Mouse (Mus musculus): ENCODE measurements around the gene Kif26a. TPM values are rescaled to one million over a fixed set of nuclear protein-coding genes. Genes with fewer than 3 reads are reported as not detected.

Kif26a gene
- polyA plus RNA-seq, 1 experiment from 2014 or later, result 6.6 TPM

DNA sequence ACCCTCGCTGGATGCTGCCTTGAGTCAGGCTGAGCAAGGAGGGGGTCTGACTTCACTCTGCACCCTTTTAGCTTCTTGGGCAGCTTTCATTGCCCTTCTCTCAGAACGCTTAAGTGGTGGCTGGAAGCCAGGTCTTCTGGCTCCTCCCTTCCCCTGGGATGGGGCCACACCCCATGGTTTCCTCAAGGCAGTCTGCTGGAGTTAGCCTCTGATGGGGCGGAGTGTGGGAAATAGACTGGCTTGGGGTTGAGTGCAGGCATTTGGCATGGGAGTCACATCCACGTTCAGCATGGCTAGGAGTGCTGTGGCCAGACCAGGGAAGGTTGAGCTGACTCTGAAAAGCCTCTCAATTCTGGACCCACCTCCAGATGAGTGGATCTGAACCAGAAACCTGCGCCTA is 23.2 kb downstream of the Kif26a start:
- H3K27me3 ChIP-seq, result no peaks in the 10 kb centered on the region
- no peak overlapping the region for H3K4me2 ChIP-seq
- no peak overlapping the region for H3K27ac ChIP-seq
- ATAC-seq (ENCODE audit: insufficient number of reproducible peaks, insufficient read depth, low FRiP score, low TSS enrichment, low read depth), result no peak
- 63% methylated on average over 5 of the region's 5 CpGs for WGBS
- peaks cover 53% of the 10 kb centered on the region for H3K36me3 ChIP-seq
- H3K9ac ChIP-seq (replicated peaks), result no peak overlapping the region; the same call in 1 of the 2 replicates
- no peak overlapping the region for H3K4me3 ChIP-seq (replicated peaks)
- H3K9me3 ChIP-seq, result no peaks in the 10 kb centered on the region
- peaks cover 21% of the 10 kb centered on the region for H3K4me1 ChIP-seq (replicated peaks)

DNA sequence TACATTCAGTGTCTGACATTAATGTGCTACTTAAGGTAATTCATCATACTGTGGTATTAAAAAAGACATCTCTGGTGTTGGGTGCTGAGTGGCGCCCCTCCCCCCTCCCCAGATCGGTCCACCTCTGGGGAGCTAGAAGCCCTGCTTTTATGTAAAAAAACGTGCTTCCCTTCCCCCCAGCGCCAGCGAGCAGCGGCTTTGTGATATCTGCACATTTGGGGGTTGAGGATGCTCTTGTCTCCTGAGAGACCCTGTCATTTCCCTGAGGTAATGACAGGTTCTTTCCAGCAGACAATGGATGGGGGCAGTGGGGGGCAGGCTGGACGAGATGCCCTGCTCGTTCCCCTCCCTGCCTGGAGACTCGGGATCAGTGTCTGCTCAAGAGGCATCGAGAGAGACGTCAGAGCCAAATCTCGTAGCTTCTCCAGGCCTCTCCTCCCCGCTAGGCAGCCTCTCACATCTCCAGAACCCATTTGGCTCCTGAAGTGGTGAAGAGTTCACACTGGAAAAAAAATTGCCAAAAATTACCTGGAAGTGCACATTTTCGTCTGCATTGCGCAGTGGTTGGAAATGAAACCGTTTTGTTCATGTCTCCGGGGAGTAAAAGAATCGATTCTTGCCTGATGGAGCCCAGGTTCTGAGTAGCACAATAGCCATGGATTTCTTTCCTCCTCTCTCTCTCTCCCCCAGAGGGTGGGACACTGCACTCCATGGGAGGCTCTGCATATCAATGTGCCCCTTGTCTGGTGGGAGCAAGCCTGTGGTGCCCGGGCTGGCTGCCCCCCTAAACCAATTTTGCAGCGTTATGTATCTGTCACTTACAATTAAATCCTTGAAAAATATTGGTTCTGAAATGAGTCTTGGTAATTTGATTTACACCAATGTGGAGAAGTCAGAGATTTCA is 24.9 kb downstream of the Kif26a start:
- H3K4me2 ChIP-seq, result no peak overlapping the region
- H3K4me1 ChIP-seq (replicated peaks), result peaks cover 13% of the 10 kb centered on the region
- H3K4me3 ChIP-seq (replicated peaks), result no peak overlapping the region
- no peak overlapping the region for H3K27ac ChIP-seq
- peaks cover 64% of the 10 kb centered on the region for H3K36me3 ChIP-seq
- H3K9ac ChIP-seq (replicated peaks), result no peak overlapping the region
- 39% methylated on average over 20 of the region's 20 CpGs for WGBS
- no peak for ATAC-seq (ENCODE audit: insufficient number of reproducible peaks, insufficient read depth, low FRiP score, low TSS enrichment, low read depth)
- no peaks in the 10 kb centered on the region for H3K9me3 ChIP-seq
- H3K27me3 ChIP-seq, result no peaks in the 10 kb centered on the region

- Histone ChIP-seq H3K9me3 (no peaks in the 10 kb centered on the region), H3K4me1 (replicated peaks) (peaks cover 13% of the 10 kb centered on the region), H3K9ac (replicated peaks) (no peak overlapping the region), H3K36me3 (peaks cover 71% of the 10 kb centered on the region), H3K4me2 (no peak overlapping the region), H3K27ac (no peak overlapping the region), H3K27me3 (no peaks in the 10 kb centered on the region), H3K4me3 (replicated peaks) (no peak overlapping the region)
- 90% methylated on average over 1 of the region's 1 CpGs for WGBS
- no peak for ATAC-seq (ENCODE audit: insufficient number of reproducible peaks, insufficient read depth, low FRiP score, low TSS enrichment, low read depth)
Measured at GRCm38 (mm10) chr12:112171657-112172056, 25.6 kb downstream of the Kif26a start.

DNA sequence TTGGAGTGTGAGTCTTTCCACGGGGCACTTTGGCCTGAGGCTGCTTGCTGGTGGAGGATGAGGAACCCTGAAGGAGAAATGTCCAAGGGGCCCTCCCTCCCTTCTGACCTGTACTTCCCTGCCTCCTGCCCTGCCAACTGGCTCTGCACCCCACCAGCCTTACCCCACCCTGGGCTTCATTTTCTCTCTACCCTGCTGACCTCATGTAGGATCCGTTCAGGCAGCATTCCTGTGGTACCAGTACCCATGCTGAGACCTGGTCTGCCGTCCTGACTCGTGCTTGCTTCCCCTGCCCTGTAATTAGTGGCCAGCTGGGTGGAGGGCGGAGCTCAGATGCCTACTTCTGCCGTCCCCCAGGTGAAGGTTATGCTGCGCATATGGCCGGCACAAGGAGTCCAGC is 26.2 kb downstream of the Kif26a start:
- H3K4me2 ChIP-seq, result no peak overlapping the region

DNA sequence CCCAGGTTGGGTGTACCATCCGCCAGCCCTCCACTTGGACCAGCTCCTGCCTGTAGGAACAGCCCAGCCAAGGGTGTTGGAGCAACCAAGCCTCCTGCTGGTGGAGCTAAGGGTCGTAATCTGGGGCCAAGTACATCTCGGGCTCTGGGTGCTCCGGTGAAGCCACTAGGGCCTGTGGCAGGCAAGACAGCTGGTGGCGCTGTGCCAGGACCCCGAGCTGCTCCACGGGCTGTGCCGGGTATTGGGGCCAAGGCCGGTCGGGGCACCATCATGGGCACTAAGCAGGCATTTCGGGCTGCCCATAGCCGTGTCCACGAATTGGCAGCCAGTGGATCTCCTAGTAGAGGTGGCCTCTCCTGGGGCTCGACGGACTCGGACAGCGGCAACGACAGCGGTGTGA is 31.7 kb downstream of the Kif26a start:
- H3K4me1 ChIP-seq (replicated peaks), result peaks cover 10% of the 10 kb centered on the region
- WGBS, result 91% methylated on average over 19 of the region's 19 CpGs
- H3K4me3 ChIP-seq (replicated peaks), result no peak overlapping the region
- no peaks in the 10 kb centered on the region for H3K27me3 ChIP-seq
- no peak overlapping the region for H3K27ac ChIP-seq
- no peak overlapping the region for H3K4me2 ChIP-seq
- H3K36me3 ChIP-seq, result peaks cover 79% of the 10 kb centered on the region
- no peaks in the 10 kb centered on the region for H3K9me3 ChIP-seq
- no peak overlapping the region for H3K9ac ChIP-seq (replicated peaks)
- ATAC-seq (ENCODE audit: insufficient number of reproducible peaks, insufficient read depth, low FRiP score, low TSS enrichment, low read depth), result no peak

More for the DNA sequence above, 26.2 kb downstream of the Kif26a start:
- Histone ChIP-seq H3K9me3 (no peaks in the 10 kb centered on the region), H3K27ac (no peak overlapping the region), H3K36me3 (peaks cover 74% of the 10 kb centered on the region), H3K4me3 (replicated peaks) (no peak overlapping the region), H3K9ac (replicated peaks) (0 out of 2 replicates have a peak overlapping the region, but pooled peaks have one; percentile 8), H3K4me1 (replicated peaks) (peaks cover 13% of the 10 kb centered on the region), H3K27me3 (no peaks in the 10 kb centered on the region)
- 59% methylated on average over 8 of the region's 8 CpGs for WGBS
- ATAC-seq (ENCODE audit: insufficient number of reproducible peaks, insufficient read depth, low FRiP score, low TSS enrichment, low read depth), result no peak

DNA sequence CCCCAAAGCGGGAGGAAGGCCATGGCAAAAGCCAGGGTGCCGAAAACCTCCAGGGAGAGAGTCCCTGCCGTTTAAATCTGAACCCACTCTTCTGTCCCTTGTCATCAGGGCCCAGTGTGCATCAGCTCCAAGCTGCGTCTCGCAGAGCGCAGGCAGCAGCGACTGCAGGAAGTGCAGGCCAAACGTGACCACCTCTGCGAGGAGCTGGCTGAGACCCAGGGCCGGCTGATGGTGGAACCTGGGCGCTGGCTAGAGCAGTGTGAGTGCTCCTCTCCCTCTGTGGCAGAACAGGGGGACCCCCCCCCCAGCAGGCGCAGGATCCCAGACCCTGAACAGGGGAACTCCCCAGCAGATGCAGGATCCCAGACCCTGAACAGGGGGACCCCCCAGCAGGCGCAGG is 33.7 kb downstream of the Kif26a start:
- no peak overlapping the region for H3K27ac ChIP-seq
- no peaks in the 10 kb centered on the region for H3K27me3 ChIP-seq
- no peak overlapping the region for H3K9ac ChIP-seq (replicated peaks)
- H3K4me2 ChIP-seq, result no peak overlapping the region
- no peak for ATAC-seq (ENCODE audit: insufficient number of reproducible peaks, insufficient read depth, low FRiP score, low TSS enrichment, low read depth)
- H3K36me3 ChIP-seq, result peaks cover 59% of the 10 kb centered on the region
- WGBS, result 86% methylated on average over 13 of the region's 13 CpGs
- H3K9me3 ChIP-seq, result no peaks in the 10 kb centered on the region
- peaks cover 28% of the 10 kb centered on the region for H3K4me1 ChIP-seq (replicated peaks)
- H3K4me3 ChIP-seq (replicated peaks), result no peak overlapping the region

DNA sequence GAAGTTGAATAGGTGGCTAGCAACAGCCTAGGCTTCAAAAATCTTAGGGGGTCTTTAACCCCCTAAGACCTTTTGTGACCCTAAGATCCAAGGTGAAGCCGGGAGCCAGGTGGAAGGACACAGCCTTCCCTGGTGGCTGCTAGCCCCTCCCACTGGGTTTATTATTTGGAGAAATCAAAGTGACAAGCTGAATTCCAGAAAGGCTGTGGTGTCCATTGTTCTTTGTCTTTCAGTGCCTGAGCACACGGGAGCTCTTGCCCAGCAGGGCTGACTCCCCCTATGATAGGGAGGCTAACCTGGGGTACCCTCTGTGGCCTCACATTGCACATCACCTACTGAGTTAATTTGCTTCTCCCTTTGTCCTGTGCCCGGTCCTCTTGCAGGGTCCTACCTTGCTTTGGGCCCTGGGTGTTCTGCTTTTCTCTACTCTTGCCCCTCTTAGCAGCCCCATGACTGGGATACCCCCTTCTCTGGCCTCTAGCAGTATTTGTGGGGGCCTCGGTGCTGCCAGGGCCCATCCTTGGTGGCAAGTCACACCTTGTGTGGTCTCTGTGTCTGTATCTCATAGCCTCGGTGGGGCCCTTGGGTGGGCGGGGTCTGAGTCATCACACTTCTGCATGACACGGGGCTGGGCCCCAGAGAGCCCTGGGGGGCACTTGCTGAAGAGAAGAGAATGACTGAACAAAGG is 36.1 kb downstream of the Kif26a start:
- peaks cover 32% of the 10 kb centered on the region for H3K4me1 ChIP-seq (replicated peaks)
- peak; percentile 29; the same call in 1 of the 2 replicates for ATAC-seq (ENCODE audit: insufficient number of reproducible peaks, insufficient read depth, low FRiP score, low TSS enrichment, low read depth)

DNA sequence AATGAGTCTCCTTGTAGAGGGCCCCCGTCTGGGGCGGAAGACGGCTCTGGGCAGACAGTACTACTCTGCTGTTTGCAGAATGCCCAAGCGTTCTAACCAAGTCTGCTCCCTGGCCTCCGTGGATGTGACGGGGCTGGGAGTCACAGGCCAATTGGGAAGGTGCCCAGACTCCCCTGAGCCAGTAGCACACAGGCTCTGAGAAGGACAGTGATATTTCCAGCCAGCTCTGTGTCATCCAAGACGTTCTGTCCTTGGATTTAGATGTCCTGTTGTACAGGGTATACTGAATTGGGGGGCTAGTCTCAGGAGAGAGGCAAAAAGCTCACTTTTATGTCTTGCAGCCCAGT is 36.6 kb downstream of the Kif26a start:
- WGBS, result 55% methylated on average over 7 of the region's 7 CpGs
- Histone ChIP-seq H3K36me3 (peaks cover 30% of the 10 kb centered on the region), H3K9ac (replicated peaks) (no peak overlapping the region), H3K4me3 (replicated peaks) (no peak overlapping the region), H3K4me2 (no peak overlapping the region), H3K4me1 (replicated peaks) (peaks cover 32% of the 10 kb centered on the region), H3K9me3 (no peaks in the 10 kb centered on the region), H3K27me3 (no peaks in the 10 kb centered on the region), H3K27ac (peak overlapping the region; percentile 41; the same call in 1 of the 2 replicates)
- no peak for ATAC-seq (ENCODE audit: insufficient number of reproducible peaks, insufficient read depth, low FRiP score, low TSS enrichment, low read depth)

More for the DNA sequence above, 36.1 kb downstream of the Kif26a start:
- Histone ChIP-seq H3K9ac (replicated peaks) (no peak overlapping the region), H3K27ac (peak overlapping the region; percentile 41; the same call in 1 of the 2 replicates), H3K9me3 (no peaks in the 10 kb centered on the region), H3K27me3 (no peaks in the 10 kb centered on the region), H3K4me2 (no peak overlapping the region), H3K4me3 (replicated peaks) (no peak overlapping the region), H3K36me3 (peaks cover 35% of the 10 kb centered on the region)
- 42% methylated on average over 7 of the region's 7 CpGs for WGBS

DNA sequence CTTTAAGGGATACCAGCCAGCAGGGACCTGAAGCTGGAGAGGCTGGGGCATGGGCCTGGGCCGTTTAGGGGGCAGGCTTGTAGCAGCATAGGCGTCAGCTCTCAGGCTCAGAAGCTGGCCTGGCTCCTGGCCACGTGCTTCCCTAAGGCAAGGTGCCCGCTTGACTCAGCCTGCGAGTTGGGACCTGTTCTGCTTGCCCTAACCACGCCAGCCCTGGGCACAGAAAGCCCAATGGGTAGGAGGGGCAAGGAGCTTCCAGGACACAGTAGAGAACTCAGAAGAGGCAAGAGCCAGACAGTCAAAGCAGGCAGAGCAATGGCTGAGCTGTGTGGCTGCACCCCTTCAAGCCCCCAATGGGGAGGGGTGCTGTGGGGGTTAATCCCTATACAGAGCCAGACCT is 37.7 kb downstream of the Kif26a start:
- peaks cover 38% of the 10 kb centered on the region for H3K4me1 ChIP-seq (replicated peaks)
- no peaks in the 10 kb centered on the region for H3K27me3 ChIP-seq
- H3K9me3 ChIP-seq, result no peaks in the 10 kb centered on the region
- no peak overlapping the region for H3K4me2 ChIP-seq
- peak overlapping the region; percentile 20; the same call in 1 of the 2 replicates for H3K27ac ChIP-seq
- ATAC-seq (ENCODE audit: insufficient number of reproducible peaks, insufficient read depth, low FRiP score, low TSS enrichment, low read depth), result no peak
- H3K9ac ChIP-seq (replicated peaks), result no peak overlapping the region
- H3K36me3 ChIP-seq, result peaks cover 19% of the 10 kb centered on the region
- WGBS, result 73% methylated on average over 6 of the region's 6 CpGs
- H3K4me3 ChIP-seq (replicated peaks), result no peak overlapping the region

GRCm38 (mm10) chr12:112184390-112184789 is 38.4 kb downstream of the Kif26a start:
- H3K9me3 ChIP-seq, result no peaks in the 10 kb centered on the region
- H3K9ac ChIP-seq (replicated peaks), result no peak overlapping the region
- H3K4me3 ChIP-seq (replicated peaks), result no peak overlapping the region
- H3K27ac ChIP-seq, result peak overlapping the region; percentile 20
- H3K4me1 ChIP-seq (replicated peaks), result peaks cover 39% of the 10 kb centered on the region
- no peaks in the 10 kb centered on the region for H3K27me3 ChIP-seq
- H3K36me3 ChIP-seq, result peaks cover 12% of the 10 kb centered on the region
- H3K4me2 ChIP-seq, result no peak overlapping the region
- WGBS, result 34% methylated on average over 3 of the region's 3 CpGs
- no peak for ATAC-seq (ENCODE audit: insufficient number of reproducible peaks, insufficient read depth, low FRiP score, low TSS enrichment, low read depth)

GRCm38 (mm10) chr12:112186899-112187298 is 40.9 kb downstream of the Kif26a start:
- no peaks in the 10 kb centered on the region for H3K27me3 ChIP-seq
- WGBS, result 82% methylated on average over 6 of the region's 6 CpGs
- no peak overlapping the region for H3K4me2 ChIP-seq
- no peak overlapping the region for H3K4me3 ChIP-seq (replicated peaks)
- H3K27ac ChIP-seq, result no peak overlapping the region
- no peaks in the 10 kb centered on the region for H3K9me3 ChIP-seq
- no peaks in the 10 kb centered on the region for H3K36me3 ChIP-seq
- H3K9ac ChIP-seq (replicated peaks), result no peak overlapping the region
- no peak for ATAC-seq (ENCODE audit: insufficient number of reproducible peaks, insufficient read depth, low FRiP score, low TSS enrichment, low read depth)
- peaks cover 36% of the 10 kb centered on the region for H3K4me1 ChIP-seq (replicated peaks)
